Mouse (Mus musculus): ENCODE measurements around the gene Zfp68. TPM values are rescaled to one million over a fixed set of nuclear protein-coding genes. Genes with fewer than 3 reads are reported as not detected.

The Zfp68 gene
- polyA plus RNA-seq (2012; rRNA removed): 5.7 and 5.9 TPM in 2 replicates

GRCm38 (mm10) chr5:138619211-138620128 is at the start of gene Zfp68:
Gene Zfp68 (minus strand): TSS chr5:138619761.

GRCm38 (mm10) chr5:138622645-138623477 is 3.3 kb upstream of the Zfp68 start, which contains the start of gene A430033K04Rik:
Gene A430033K04Rik (plus strand): TSS chr5:138622859.

GRCm38 (mm10) chr5:138564612-138565011 is 54.9 kb downstream of the Zfp68 start, which contains the start of gene 1700123K08Rik:
Gene 1700123K08Rik (minus strand): TSS chr5:138564712.

Other genes starting within 250 kb of the Zfp68 start
- 2.2 and 2.4 TPM in 2 replicates for gene Zfp157, start 178.3 kb downstream of the Zfp68 start, polyA plus RNA-seq (2012; rRNA removed)
- gene 1700123K08Rik, start 55.0 kb downstream of the Zfp68 start, polyA plus RNA-seq (2012; rRNA removed): not detected in 2 replicates
- gene A430033K04Rik, start 3.1 kb upstream of the Zfp68 start, polyA plus RNA-seq (2012; rRNA removed): 2.7 and 2.8 TPM in 2 replicates
- 5.0 and 5.5 TPM in 2 replicates for gene Fam20c, start 134.8 kb upstream of the Zfp68 start, polyA plus RNA-seq (2012; rRNA removed)
- gene Gm5294, start 200.3 kb upstream of the Zfp68 start, polyA plus RNA-seq (2012; rRNA removed): not detected in 2 replicates

All from liver, embryonic 14 days (tissue).